Mouse (Mus musculus): Measurements from ENCODE around the gene Atg2b.

DNA sequence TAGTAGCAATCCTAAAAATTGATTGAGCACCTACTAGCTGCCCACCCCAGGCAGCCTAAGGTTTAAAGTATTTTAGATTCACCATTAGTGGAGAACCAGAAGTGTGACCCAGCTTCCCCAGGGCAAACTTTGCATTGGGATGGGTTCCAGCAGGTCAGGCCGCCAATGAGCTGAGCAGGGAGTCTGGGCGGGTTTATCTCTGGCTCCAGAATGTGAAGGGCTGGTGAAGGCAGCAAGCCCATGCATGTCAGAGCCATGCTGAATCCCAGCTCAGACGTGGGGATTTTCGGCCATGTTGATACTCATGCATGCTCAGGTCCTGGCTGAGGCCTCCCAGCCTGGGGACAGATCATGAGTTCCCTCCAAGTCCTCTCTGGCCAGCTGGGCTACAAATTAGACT lies 110.7 kb downstream of the Atg2b start:
- TF ChIP-seq GATA1 (IDR thresholded peaks at IDR 0.05; ENCODE audit: low read length) (no peak), TAL1 (IDR thresholded peaks at IDR 0.05; ENCODE audit: low read length) (no peak)
